Mouse (Mus musculus) cerebellum, adult 11 months (tissue): ENCODE data around the gene Arpc2.
"Not testable (repeated sequence)": the region's sequence is repeated elsewhere in the genome, so short reads cannot be mapped to it uniquely, and the experiment has no call there.

Source experiments
- DNase-seq: peaks from one replicate; pipeline ENCODE4 v3.0.0; 2022

Arpc2 gene

GRCm38 (mm10) chr1:74284543-74285160, 48.8 kb downstream of the Arpc2 start, which contains the start of the genes Aamp and Pnkd:
Gene Aamp, minus strand, starts transcription at chr1:74284738.
Gene Pnkd, plus strand, starts transcription at chr1:74284930.
- DNase-seq = peak; percentile 100

DNA sequence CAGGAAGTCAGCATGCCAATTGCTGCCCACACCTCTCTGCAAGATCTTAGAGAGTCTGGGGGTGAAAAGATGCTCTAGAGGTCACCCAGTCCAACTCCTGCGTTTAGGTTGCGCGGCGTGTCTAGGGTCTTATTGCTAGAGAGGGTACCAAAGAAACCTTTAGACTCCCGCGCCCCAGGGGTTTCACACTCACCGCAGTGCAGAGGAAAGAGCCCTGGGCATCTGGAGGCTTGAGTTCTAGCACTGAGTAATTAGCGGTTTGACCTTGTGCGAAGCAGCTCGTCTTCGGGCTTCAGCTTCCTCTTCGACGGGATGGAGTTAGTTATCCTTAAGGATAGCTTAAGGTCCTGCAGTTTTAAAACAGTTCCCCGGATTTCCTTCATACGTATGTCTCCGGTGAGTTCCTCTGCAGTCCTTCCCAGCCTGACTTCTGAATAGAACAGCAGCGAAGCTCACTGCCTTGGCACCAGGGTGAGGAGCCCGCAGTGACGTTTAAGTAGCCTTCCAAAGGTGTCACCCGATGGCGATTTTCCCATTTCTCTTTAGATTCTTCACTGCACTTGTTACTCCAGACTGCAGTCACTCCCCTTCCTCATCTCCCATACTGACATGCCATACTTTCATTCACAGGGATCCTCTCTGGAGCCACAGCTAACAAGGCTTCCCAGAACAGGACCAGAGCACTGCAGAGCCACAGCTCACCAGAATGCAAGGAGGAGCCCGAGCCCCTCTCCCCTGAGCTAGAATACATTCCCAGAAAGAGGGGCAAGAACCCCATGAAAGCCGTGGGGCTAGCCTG, 49.5 kb downstream of the Arpc2 start:
- DNase-seq = no peak

- DNase-seq = not testable (repeated sequence)
Measured at GRCm38 (mm10) chr1:74286869-74287607, 51.2 kb downstream of the Arpc2 start.

DNA sequence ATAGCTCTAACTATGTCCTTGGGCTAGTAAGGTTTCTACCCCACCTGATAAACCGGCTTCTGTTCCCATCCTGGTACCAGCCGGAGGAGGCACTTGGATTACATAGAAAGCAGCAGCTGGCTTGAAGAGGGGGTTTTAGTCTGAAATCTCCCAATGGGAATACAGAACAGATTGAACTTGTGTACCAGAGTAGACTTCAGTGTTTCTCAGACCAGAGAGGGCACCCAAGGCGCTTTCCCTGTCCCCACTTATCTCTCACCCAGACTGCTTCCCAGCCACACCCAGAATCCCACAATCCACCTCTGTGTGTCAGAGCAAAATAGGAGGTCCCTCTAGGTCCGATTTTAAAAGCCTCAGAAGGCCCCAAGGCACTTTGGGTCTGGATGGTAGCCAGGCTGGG, 52.4 kb downstream of the Arpc2 start:
- DNase-seq = no peak

DNA sequence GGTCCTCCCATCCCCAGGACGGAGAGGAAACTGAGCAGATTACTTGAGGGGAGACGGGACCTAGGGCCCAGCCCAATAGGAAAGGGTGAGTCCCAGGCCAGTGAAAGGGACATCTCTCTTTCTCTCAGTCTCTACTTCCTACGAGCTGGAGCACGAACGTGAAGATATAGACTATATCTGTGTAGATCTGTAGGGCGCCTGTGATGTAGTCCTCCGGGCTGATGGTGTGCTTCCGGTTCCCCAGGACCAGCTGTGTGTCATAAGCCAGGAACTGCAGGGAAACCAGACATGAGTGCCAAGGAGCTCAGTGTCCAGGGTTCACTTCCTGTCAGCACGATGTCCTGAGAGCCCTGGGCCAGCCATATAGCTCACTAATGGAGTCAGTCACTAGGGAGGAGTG, 53.4 kb downstream of the Arpc2 start:
- DNase-seq = no peak

DNA sequence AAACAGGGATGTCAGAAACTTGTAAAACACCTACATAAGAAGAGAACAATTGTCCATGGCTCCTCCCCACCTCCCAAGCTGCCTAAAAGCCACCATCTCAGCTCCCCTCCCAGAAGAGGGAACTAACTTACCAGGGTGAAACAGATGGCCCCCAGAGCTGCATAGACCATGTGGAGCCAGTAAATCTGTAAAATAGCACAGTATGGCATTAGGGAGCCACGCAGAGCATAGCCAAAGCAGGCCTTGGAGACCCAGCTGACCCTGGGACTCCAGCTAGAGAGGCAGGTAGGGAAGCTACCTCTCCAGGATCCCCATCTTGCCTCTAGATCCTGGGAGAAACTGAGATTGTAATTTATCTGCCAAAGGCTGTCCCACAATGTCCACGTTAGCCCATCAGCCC, 53.9 kb downstream of the Arpc2 start:
- no peak for DNase-seq

GRCm38 (mm10) chr1:74290141-74290540, 54.3 kb downstream of the Arpc2 start:
- DNase-seq = no peak

DNA sequence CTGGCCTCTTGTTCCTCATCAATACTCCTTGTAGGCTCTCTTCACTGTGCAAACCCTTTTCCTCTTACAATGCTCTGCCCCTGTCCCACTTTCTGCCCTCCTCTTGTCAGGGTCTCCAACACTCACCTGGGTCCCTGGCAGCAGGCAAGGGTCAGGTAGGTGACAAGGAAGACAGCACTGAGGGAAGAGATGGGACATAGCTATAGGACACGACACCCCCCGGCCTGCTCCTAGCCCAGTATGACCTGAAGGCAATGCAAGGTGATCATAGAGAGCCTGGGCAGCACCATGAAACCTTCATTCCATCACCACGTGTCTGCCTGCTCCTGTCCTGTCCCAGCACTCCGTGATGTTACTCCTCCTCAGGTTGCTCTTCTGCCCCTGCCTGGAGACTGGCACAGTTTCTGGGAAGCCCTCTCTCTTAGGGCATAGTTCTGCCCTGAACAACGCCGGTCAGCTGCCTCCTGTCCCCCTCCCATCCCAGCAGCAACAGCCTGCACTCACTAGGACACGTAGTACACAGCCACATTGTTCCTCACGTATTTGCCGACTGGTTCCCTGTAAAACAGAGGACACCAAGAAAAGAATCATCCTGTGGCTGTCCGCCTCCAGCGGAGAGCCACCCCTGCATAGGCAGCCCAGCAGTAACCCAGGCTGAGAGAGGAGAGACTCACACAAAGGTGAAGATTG, 56.6 kb downstream of the Arpc2 start:
- DNase-seq = no peak

DNA sequence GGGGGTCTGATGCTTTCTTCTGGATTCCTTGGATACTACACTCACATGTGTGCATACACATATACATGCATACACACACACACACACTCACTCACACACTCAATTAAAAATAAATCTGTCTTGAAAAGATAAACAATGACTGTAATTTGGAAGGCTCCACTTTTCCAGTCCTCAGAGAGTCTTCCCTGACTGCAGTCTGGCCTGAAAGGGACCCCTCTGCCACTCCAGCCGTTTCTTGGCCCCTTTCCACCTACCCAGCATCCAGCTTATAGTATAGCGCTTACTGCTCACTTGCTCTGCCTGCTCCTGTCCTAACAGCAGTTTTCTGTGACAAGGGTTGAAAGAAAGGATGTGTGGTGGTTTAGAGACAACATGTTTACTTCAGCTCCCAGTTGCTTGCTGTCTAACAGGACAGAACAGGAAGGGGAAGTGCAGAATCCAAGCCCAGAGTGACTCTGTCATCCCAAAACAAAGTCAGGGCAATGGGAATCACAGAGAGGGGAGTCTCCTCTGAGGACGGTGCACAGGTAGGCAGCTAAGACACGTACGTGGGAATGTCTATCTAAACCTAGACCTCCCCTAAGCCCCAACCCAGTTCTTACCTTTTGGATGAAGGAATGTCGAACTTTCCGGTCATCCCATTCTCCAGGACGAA, 57.5 kb downstream of the Arpc2 start:
- no peak for DNase-seq

- no peak for DNase-seq
Measured at GRCm38 (mm10) chr1:74294090-74294643, 58.3 kb downstream of the Arpc2 start.

DNA sequence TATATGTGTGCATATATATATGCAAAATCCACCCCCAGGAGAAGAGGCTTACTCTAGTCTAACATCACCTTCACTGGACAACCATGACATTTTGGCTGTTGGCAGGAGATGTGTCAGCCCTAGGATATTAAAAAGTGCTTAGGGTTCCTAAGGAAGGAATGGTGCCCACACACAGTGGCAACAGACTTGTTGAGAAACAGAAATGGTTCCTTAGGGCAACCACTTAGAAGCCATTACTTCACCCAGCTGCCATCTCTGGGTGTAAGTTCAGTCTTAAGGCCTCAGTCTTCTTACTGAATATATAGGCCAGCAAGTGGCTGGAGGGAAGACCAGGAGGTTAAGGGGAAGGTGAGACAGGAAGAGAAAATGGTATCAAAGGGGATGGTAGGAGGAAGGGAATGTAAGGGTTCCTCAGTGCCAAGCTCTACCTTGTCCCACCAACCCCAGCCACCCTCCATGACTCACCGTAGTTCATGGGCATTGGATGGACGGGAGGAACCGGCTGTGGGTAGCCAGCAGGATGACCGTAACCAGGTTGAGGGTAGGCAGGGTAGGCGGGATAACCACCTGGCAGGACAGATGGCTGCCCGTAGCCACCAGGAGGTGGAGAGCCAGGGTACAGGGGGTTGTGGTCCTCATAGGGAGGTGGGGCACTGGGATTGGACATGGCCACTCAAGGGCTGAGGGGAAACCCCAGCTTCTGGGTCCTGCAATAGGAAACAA, 59.0 kb downstream of the Arpc2 start:
- no peak for DNase-seq

DNA sequence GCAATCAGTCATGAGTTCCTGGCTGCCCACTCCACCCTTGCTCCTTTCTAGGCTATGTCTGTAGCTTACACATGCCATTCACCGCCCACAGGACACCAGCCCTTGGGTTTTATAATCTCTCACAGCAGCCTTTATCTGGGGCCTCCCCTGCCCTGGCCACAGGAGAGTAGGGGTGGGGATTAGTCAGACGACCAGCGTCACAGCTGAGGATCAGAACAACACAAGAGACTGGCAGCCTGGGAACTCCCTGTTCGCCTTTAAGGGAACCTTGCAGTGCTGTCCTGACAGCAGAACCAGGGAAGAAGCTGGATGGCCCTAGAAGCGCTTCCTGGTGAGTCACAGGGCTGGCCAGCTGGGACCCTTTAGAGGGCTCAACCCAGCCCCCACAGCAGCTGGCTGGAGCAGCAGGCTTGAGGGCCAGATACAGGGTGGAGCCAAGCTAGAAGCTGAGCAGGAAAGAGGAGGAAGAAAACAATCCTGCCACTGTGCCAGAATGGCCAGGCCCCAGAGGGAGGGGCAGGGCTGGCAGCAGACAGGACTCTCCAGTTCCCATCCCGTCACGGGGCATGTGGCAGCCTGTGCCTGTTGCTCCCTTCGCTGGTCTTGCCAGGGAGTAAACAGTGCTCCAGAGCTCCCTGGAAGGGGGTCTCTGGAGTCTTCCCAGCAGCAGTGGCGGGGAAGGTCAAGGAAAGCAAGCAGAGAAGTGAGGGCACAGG, 59.7 kb downstream of the Arpc2 start:
- DNase-seq = peak; percentile 83

GRCm38 (mm10) chr1:74296477-74296876, 60.6 kb downstream of the Arpc2 start:
- DNase-seq = no peak

DNA sequence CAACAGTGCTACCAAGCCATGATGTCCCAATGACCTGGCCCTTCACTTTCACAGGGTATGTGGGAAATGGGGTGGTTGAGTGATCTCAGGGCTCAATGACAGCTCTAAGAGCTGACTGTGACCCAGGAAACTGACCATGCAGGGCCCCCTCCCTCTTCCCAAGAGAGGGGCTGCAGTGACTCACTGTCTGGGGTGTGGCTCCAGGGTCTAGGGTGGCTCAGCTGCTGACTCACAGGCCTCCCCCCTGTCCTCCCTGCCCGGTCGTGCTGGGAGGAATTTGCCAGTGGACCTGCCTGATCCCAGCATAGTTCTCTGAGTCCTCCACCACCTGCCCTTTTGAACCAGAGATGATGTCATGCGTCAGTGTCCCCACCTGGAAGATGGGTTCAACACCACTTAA, 61.4 kb downstream of the Arpc2 start:
- no peak for DNase-seq

GRCm38 (mm10) chr1:74298157-74298750, 62.4 kb downstream of the Arpc2 start:
- DNase-seq = no peak

- DNase-seq = no peak
Measured at GRCm38 (mm10) chr1:74298996-74299395, 63.1 kb downstream of the Arpc2 start.

- no peak for DNase-seq
Measured at GRCm38 (mm10) chr1:74300347-74301110, 64.6 kb downstream of the Arpc2 start.

GRCm38 (mm10) chr1:74302229-74302628, 66.3 kb downstream of the Arpc2 start:
- DNase-seq = no peak

GRCm38 (mm10) chr1:74302835-74303234, 67.0 kb downstream of the Arpc2 start:
- DNase-seq = no peak
